Mouse (Mus musculus): Measurements from ENCODE around the gene Mrpl43.

Gene Mrpl43

GRCm38 (mm10) chr19:44977148-44977547 is 29.1 kb downstream of the Mrpl43 start:
- DNase-seq (ENCODE audit: low spot score in 2 of 2) = no peak

- no peak for DNase-seq (ENCODE audit: low spot score in 2 of 2)
These were observed 29.6 kb downstream of the Mrpl43 start for GRCm38 (mm10) chr19:44976636-44977035.

- DNase-seq (ENCODE audit: low spot score in 2 of 2) = no peak
These were observed 37.9 kb downstream of the Mrpl43 start for GRCm38 (mm10) chr19:44968329-44968728.

GRCm38 (mm10) chr19:44965978-44966377 is 40.3 kb downstream of the Mrpl43 start:
- no peak for DNase-seq (ENCODE audit: low spot score in 2 of 2)

- no peak for DNase-seq (ENCODE audit: low spot score in 2 of 2)
These were observed 46.6 kb downstream of the Mrpl43 start for GRCm38 (mm10) chr19:44959633-44960032.
